In genomic region chr13:55613471-55613870, GRCm38 (mm10) we compare ENCODE assay signal across 18 mouse cellular contexts.
"Had no signal": no experiment of that assay in that cellular context is flagged by ENCODE, and none has a peak within 500 bp of the region (broad histone marks: within the 10 kb centered on the region; RNA-seq: fewer than 3 reads in every experiment).

No protein-coding gene starts in this region.

- H3K4me2 ChIP-seq: intestine, embryonic 15.5 days; limb, embryonic 13.5 days; liver, embryonic 11.5 days; lung, embryonic 14.5 days; midbrain, embryonic 12.5 days; midbrain, embryonic 15.5 days; neural tube, embryonic 12.5 days; neural tube, embryonic 15.5 days had no signal

- H3K27me3 ChIP-seq: intestine, embryonic 15.5 days; limb, embryonic 13.5 days; midbrain, embryonic 12.5 days; midbrain, embryonic 15.5 days; neural tube, embryonic 12.5 days; neural tube, embryonic 15.5 days had no signal

- H3K9me3 ChIP-seq: intestine, embryonic 15.5 days; limb, embryonic 10.5 days; limb, embryonic 13.5 days; midbrain, embryonic 12.5 days; midbrain, embryonic 15.5 days; neural tube, embryonic 12.5 days; neural tube, embryonic 15.5 days had no signal

- DNase-seq: layer of hippocampus, adult 9-11 months; liver, postnatal 0 days; lung, embryonic 14.5 days; thymus, adult 18-20 months; thymus, postnatal 36 days had no signal

- ATAC-seq: hindbrain, embryonic 16.5 days; intestine, embryonic 15.5 days; liver, postnatal 0 days; lung, postnatal 0 days; midbrain, embryonic 15.5 days had no signal

- H3K9ac ChIP-seq: intestine, embryonic 15.5 days; limb, embryonic 13.5 days; liver, embryonic 14.5 days; liver, postnatal 0 days; lung, embryonic 14.5 days; midbrain, embryonic 12.5 days; midbrain, embryonic 15.5 days; neural tube, embryonic 12.5 days; neural tube, embryonic 15.5 days had no signal

- H3K27ac ChIP-seq: intestine, embryonic 15.5 days; layer of hippocampus, adult 2 months; limb, embryonic 10.5 days; limb, embryonic 13.5 days; liver, embryonic 14.5 days; macrophage; midbrain, embryonic 12.5 days; midbrain, embryonic 15.5 days; neural tube, embryonic 12.5 days; neural tube, embryonic 15.5 days had no signal

- H3K4me1 ChIP-seq: intestine, embryonic 15.5 days; midbrain, embryonic 12.5 days; midbrain, embryonic 15.5 days; neural tube, embryonic 12.5 days; neural tube, embryonic 15.5 days had no signal

- H3K4me3 ChIP-seq: intestine, embryonic 15.5 days; layer of hippocampus, adult 2 months; limb, embryonic 10.5 days; limb, embryonic 13.5 days; midbrain, embryonic 12.5 days; midbrain, embryonic 15.5 days; neural tube, embryonic 12.5 days; neural tube, embryonic 15.5 days had no signal
